Mouse (Mus musculus): ENCODE data around the gene Osbpl9.

Gene Osbpl9

GRCm38 (mm10) chr4:109105254-109105653, 96.8 kb downstream of the Osbpl9 start:
- no peak for DNase-seq (ENCODE audit: low spot score in 2 of 2)

DNA sequence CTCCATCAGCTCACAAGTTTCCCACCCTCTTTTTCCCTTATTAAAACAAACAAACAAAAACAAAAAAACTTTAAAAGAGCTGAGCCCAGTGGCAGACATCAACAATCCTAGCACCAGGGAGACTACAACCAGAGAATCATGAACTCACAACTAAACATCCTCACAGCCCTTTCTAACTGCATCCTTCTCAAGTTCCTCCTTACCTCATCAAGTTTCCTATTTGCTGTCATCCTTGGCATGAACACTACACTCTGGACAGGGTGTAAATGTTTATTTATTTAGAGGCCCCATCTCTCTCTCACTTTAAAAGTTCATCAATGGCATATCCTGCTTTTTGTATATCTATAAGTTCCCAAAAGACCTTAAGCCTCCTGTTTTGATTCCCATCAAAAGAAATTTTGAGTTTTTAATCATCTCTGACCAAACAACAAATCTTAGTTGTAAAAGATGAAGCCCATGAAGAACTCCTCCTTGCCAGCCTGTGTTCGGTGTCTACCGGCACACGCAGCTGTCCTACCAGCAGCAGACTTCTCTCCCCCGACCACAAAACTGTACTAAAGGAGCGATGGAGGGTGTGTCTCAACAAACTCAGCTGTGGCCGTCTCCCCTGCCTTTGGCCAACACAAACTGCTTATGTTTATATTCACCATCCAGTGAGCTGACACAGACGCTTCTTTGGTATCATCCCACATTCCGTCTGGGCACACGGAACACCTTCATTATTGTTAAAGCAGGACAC, 98.8 kb downstream of the Osbpl9 start:
- DNase-seq (ENCODE audit: low spot score in 2 of 2), result no peak

DNA sequence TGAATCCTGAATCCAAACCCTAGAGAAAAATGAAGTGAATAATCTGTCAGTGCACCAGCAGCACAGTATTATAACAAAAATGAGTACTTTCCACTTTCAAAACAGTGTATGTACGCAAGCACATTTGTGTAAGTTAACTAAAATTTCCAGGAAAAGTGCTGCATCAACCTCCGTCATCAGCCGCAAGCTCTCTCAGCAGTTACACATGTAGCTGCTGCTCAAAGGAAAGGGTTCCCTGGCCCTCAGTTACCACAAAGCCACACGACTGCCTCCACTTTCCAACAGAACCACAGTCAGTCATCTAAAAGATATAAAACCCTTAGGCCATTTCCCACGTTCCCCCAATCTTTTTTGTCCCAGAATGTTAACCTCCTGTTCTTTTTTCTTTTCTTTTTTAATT, 99.5 kb downstream of the Osbpl9 start:
- no peak for DNase-seq (ENCODE audit: low spot score in 2 of 2)

DNA sequence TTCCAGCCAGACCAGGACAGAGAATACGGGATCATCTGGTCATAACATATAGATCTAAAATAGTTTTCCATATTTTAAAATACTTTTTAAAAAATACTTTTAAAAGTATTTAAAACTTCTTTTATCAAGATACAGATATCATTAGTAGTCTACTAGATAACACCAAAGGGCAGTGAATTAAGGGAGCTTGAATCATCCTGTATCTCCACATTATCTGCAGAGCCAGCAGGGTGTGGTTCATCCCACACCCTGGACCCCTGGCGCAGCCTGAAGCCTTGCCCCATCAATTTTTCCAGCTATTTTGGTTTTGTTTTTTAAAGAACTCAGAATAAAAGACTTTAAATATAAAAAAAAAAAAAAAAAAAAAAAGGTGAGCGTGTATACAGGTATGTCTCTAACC, 103.2 kb downstream of the Osbpl9 start:
- no peak for DNase-seq (ENCODE audit: low spot score in 2 of 2)

GRCm38 (mm10) chr4:109094269-109094668, 107.8 kb downstream of the Osbpl9 start:
- DNase-seq (ENCODE audit: low spot score in 2 of 2), result no peak

- no peak for DNase-seq (ENCODE audit: low spot score in 2 of 2)
Observed at GRCm38 (mm10) chr4:109092344-109092743, 109.7 kb downstream of the Osbpl9 start.

DNA sequence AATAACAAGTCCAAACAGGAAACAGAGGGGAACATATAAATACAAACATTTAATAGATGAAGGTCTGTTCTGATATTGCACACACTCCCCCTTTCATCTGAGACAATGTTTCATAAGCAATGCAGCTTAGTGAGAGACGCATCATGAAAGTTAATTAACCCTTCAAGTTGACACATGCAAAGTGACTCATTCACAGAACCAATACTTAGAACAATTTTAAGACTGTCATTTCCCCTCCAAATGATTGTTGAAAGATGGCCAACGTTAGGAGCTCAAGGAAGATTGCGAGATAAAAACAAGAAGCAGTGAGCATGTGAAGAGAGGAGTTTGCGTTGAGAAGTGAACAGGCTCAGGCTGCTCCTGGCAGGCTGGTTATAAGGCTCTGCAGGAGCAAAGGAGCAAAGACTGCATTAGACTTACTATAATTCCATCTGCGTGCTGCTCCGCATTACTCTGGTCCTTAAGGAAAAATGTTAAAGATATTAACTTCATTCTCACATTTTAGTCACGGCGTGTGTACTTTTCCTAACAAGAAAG, 110.8 kb downstream of the Osbpl9 start:
- no peak for DNase-seq (ENCODE audit: low spot score in 2 of 2)

GRCm38 (mm10) chr4:109089999-109090398, 112.1 kb downstream of the Osbpl9 start:
- peak; percentile 28 to 45 for DNase-seq (ENCODE audit: low spot score in 2 of 2)

- DNase-seq (ENCODE audit: low spot score in 2 of 2), result no peak
Observed at GRCm38 (mm10) chr4:109089171-109089570, 112.9 kb downstream of the Osbpl9 start.

DNA sequence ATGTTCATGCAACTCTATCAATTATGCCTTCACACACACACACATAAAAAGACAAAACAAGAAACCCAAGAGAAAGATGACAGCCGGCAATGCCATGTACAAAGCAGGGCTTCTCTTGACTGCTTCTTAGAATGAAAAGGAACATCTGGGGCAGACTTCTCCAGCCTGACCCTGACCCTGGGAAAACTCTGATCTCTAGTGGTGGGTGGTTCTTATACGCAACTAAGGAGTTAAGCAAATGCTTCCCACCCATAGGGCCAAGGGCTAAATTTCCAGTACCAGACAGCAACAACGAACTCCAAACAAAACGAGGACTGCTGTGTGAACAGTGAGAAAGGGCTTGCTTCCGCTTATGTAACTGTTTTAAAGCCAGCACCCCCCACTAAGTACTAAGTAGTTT, 122.0 kb downstream of the Osbpl9 start:
- no peak for DNase-seq (ENCODE audit: low spot score in 2 of 2)

DNA sequence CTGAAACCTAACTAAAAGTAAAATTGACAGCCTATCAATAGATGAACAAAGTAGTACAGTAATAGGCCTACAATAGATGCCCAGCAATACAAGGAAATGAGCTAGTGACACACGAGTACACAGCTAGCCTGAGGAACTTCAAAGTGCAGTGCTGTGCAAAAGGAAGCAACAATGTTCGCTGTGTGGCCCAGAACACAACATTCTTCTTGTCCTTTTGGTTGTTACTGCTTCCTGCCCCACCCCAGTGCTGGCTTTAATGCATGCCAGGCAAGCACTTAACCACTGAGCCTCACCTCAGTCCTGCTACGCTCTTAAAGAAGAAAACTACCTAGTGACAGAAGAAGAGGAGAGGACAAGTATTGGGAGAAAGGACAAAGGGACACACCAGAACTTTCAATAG, 122.4 kb downstream of the Osbpl9 start:
- no peak for DNase-seq (ENCODE audit: low spot score in 2 of 2)

GRCm38 (mm10) chr4:109078941-109079340, 123.1 kb downstream of the Osbpl9 start:
- DNase-seq (ENCODE audit: low spot score in 2 of 2), result no peak

GRCm38 (mm10) chr4:109073296-109073695, 128.8 kb downstream of the Osbpl9 start:
- DNase-seq (ENCODE audit: low spot score in 2 of 2), result no peak

GRCm38 (mm10) chr4:109072891-109073290, 129.2 kb downstream of the Osbpl9 start:
- DNase-seq (ENCODE audit: low spot score in 2 of 2), result no peak

- DNase-seq (ENCODE audit: low spot score in 2 of 2), result no peak
Observed at GRCm38 (mm10) chr4:109065714-109066113, 136.4 kb downstream of the Osbpl9 start.

- DNase-seq (ENCODE audit: low spot score in 2 of 2), result no peak
Observed at GRCm38 (mm10) chr4:109064941-109065340, 137.1 kb downstream of the Osbpl9 start.

GRCm38 (mm10) chr4:109059255-109059821, 142.7 kb downstream of the Osbpl9 start:
- no peak for DNase-seq (ENCODE audit: low spot score in 2 of 2)

- DNase-seq (ENCODE audit: low spot score in 2 of 2), result no peak
Observed at GRCm38 (mm10) chr4:109057640-109058039, 144.4 kb downstream of the Osbpl9 start.

- no peak for DNase-seq (ENCODE audit: low spot score in 2 of 2)
Observed at GRCm38 (mm10) chr4:109056351-109056750, 145.7 kb downstream of the Osbpl9 start.

DNA sequence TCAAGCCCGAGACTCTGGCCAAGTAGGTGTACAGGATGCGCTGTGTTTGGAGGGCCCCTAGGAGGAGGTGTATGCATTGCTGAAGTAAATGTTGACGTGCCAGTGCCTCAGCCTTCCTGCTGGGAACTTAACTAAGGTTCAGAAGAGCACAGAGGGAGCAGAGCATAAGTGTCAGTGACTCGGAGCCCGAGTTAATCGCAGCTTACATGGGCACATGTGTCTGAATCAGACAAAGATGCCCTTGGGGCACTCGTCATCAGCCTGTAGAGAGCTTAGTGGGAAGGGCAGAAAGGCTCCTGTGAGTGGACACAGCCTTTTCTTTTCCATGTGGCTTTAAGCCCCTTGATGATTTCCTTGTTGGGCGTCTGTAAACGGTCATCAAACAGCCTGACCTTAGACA, 148.1 kb downstream of the Osbpl9 start:
- DNase-seq (ENCODE audit: low spot score in 2 of 2), result no peak

DNA sequence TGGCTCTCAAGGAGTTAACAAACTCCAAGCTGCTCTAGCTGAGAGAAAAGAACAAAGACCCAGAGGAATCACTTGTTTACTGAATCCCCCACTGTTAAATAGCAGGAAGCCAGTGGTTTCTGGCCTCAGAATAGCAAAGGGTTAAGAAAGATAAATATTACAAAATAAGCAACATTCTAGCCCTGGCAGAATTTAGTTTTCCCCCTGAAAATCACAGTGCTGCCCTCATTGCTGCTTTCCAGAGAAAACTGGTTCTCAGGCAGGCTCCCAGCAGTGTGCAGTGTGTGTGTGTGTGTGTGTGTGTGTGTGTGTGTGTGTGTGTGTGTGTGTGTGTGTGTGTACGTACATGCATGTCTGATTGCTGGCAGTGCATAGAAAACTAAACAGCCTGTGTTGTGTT, 149.8 kb downstream of the Osbpl9 start:
- no peak for DNase-seq (ENCODE audit: low spot score in 2 of 2)

- DNase-seq (ENCODE audit: low spot score in 2 of 2), result no peak
Observed at GRCm38 (mm10) chr4:109048258-109048657, 153.8 kb downstream of the Osbpl9 start.

DNA sequence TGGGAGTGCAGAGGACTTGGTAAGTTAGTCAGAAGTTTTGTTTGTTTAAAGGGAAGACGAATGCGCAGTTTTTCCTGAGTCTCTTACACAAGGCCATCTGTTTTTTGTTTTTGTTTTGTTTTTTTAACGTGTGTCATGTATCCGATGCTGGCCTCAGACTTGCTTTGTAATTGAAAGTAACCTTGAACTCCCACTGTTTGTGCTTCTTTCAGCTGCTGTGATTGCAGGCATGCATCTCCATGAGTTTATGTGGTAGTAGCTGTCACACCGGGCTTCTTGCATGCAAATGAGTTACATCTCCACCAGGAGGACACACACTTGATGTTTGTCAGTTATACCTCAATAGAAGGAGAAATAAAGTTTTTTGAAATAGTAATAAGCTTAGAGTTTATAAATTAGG, 158.3 kb downstream of the Osbpl9 start:
- no peak for DNase-seq (ENCODE audit: low spot score in 2 of 2)

Data from urinary bladder, adult 18-20 months (tissue).